Mouse (Mus musculus) heart, embryonic 10.5 days (tissue): Measurements from ENCODE around the gene Cfap299. TPM values are rescaled to one million over a fixed set of nuclear protein-coding genes. Genes with fewer than 3 reads are reported as not detected.

Experiments
- DNase-seq: peaks from one replicate; pipeline ENCODE4 v3.0.0-alpha.2; 2017; ENCODE audit warnings: low spot score
- H3K27ac ChIP-seq: fragments of 300-500 bp; sonication (generic); 2 replicates; pipeline ENCODE4 v1.5.1; 2016; ENCODE audit warnings: mild to moderate bottlenecking
- H3K27me3 ChIP-seq: fragments of 300-500 bp; sonication (generic); 2 replicates; pipeline ENCODE4 v1.6.1; 2016; ENCODE audit warnings: mild to moderate bottlenecking; ENCODE audit not compliant: poor library complexity, insufficient read depth, severe bottlenecking
- H3K36me3 ChIP-seq: fragments of 300-500 bp; sonication (generic); 2 replicates; pipeline ENCODE4 v1.6.1; 2016; ENCODE audit warnings: mild to moderate bottlenecking, moderate library complexity
- H3K4me1 ChIP-seq: fragments of 300-500 bp; sonication (generic); 2 replicates; pipeline ENCODE4 v1.6.1; 2016; ENCODE audit warnings: mild to moderate bottlenecking
- H3K4me3 ChIP-seq: fragments of 300-500 bp; sonication (generic); 2 replicates; pipeline ENCODE4 v1.5.1; 2016; ENCODE audit warnings: mild to moderate bottlenecking, moderate library complexity
- H3K9me3 ChIP-seq: fragments of 300-500 bp; sonication (generic); 2 replicates; pipeline ENCODE4 v1.6.1; 2016; ENCODE audit warnings: mild to moderate bottlenecking, moderate library complexity
- WGBS: fragments of 180-500 bp; shearing (Covaris S2); methylation state at CpG from one replicate; pipeline ENCODE4 v1.1.7; 2016; 5-methylcytosine and 5-hydroxymethylcytosine counted together
- polyA plus RNA-seq: library from polyadenylated mRNA; unstranded; fragments of >200 nt; fragmentation: Nextera tagmentation; extraction: Ambion mirVana; gene quantifications from 2 replicates; pipeline ENCODE4 v1.2.1, GENCODE M21; 2016

The Cfap299 gene
- polyA plus RNA-seq, 1 experiment from 2014 or later, result 0.68 TPM

DNA sequence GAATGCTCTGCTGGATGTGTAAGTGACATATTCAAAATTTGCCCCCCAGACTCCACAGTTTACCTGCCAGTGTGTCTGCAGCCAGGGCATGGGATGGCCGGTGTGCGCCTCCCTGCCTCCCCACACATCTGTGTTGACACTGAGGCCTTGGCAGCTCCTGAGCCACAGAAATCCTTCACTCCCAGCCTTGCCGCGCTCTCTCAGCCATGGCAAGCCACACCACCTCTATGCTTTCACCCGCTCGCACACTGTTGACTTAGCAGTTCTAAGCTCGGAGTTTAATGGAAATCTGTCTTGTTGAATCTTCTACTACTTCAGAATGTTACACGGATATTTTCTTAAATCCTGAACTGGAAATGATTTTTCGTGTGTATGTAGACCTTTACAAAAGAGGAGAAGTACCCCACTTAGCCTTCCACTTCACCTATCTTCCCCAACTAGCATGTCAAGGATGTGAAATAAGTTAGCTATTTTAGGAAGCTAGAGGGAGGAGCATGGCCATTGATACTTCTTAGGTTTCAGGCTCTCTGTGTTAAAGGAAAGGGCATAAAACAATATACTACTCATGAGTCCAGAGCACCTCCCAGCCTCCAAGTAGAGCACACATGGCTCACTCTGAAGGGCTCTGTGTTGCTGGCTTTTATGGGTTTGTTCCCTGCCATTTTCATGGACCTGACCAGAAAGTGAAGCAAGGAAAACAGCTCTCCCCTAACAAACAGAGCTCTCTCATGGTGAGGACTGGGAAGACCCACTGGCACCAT lies 87.5 kb downstream of the Cfap299 start:
- H3K36me3 ChIP-seq, result no peaks in the 10 kb centered on the region
- 69% methylated on average over 9 of the region's 9 CpGs for WGBS
- no peak overlapping the region for H3K27ac ChIP-seq
- no peaks in the 10 kb centered on the region for H3K27me3 ChIP-seq
- no peaks in the 10 kb centered on the region for H3K9me3 ChIP-seq
- no peak overlapping the region for H3K4me3 ChIP-seq
- DNase-seq, result no peak
- 0 out of 2 replicates have a peak, but pooled peaks cover 4% of the 10 kb centered on the region for H3K4me1 ChIP-seq

- 69% methylated on average over 1 of the region's 1 CpGs for WGBS
- Histone ChIP-seq H3K4me1 (no peaks in the 10 kb centered on the region), H3K27ac (no peak overlapping the region), H3K9me3 (no peaks in the 10 kb centered on the region), H3K36me3 (no peaks in the 10 kb centered on the region), H3K27me3 (no peaks in the 10 kb centered on the region), H3K4me3 (no peak overlapping the region)
- no peak for DNase-seq
Measured at GRCm38 (mm10) chr5:98424965-98425364, 95.9 kb downstream of the Cfap299 start.

DNA sequence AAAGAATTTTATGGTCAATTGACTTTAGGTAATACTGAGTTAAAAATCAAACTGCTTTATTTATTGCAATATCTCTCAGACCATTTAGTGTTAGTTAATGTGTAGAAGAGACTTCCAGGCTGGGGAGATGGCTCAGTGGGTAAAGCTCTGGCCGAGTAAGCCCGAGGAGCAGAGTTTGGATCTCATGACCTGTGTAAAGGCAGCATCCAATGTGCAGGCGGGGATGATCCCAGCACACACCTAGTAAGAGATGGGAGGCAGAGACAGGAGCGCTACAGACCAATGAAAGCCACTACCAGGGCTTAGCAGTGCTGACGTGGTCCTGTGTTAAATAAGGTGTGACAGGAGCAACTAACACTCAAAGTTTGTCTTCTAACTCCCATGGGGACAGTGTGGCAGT lies 97.0 kb downstream of the Cfap299 start:
- H3K4me1 ChIP-seq, result no peaks in the 10 kb centered on the region
- WGBS, result 81% methylated on average over 5 of the region's 5 CpGs

DNA sequence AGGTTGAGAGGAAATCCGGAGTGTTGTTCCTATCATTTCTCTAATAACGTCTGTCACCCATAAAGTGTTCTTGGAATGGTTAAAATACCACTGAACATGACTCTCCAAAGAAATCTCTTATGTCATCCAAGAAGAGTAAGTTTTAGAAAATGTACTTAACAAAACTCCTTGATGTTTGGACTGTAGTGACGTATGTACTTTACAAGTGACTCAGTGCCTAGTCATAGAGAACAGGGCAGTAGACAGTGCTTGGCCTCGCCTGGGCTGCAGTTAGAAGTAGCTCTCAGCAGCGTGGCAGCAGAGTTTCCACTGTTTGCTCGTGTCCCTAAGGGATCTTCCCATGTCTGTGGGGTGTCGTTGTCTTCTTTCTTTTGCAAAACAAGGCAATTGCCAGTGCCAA lies 101.0 kb downstream of the Cfap299 start:
- H3K4me3 ChIP-seq, result no peak overlapping the region
- WGBS, result 71% methylated on average over 7 of the region's 7 CpGs
- DNase-seq, result no peak

More for the DNA sequence above, 97.0 kb downstream of the Cfap299 start:
- Histone ChIP-seq H3K27me3 (no peaks in the 10 kb centered on the region), H3K27ac (no peak overlapping the region), H3K36me3 (no peaks in the 10 kb centered on the region), H3K9me3 (no peaks in the 10 kb centered on the region), H3K4me3 (no peak overlapping the region)
- no peak for DNase-seq

GRCm38 (mm10) chr5:98438686-98439085 lies 109.6 kb downstream of the Cfap299 start:
- Histone ChIP-seq H3K4me3 (no peak overlapping the region), H3K9me3 (no peaks in the 10 kb centered on the region), H3K4me1 (no peaks in the 10 kb centered on the region), H3K27ac (no peak overlapping the region), H3K27me3 (no peaks in the 10 kb centered on the region), H3K36me3 (no peaks in the 10 kb centered on the region)
- no peak for DNase-seq
- WGBS, result 71% methylated on average over 3 of the region's 3 CpGs

More for the DNA sequence above, 101.0 kb downstream of the Cfap299 start:
- no peak overlapping the region for H3K27ac ChIP-seq
- no peaks in the 10 kb centered on the region for H3K36me3 ChIP-seq
- no peaks in the 10 kb centered on the region for H3K9me3 ChIP-seq
- H3K27me3 ChIP-seq, result no peaks in the 10 kb centered on the region
- H3K4me1 ChIP-seq, result no peaks in the 10 kb centered on the region

GRCm38 (mm10) chr5:98446771-98447462 lies 117.8 kb downstream of the Cfap299 start:
- no peak for DNase-seq
- Histone ChIP-seq H3K9me3 (no peaks in the 10 kb centered on the region), H3K36me3 (no peaks in the 10 kb centered on the region), H3K27ac (no peak overlapping the region), H3K27me3 (no peaks in the 10 kb centered on the region), H3K4me3 (no peak overlapping the region), H3K4me1 (no peaks in the 10 kb centered on the region)
- WGBS, result 90% methylated on average over 12 of the region's 12 CpGs

DNA sequence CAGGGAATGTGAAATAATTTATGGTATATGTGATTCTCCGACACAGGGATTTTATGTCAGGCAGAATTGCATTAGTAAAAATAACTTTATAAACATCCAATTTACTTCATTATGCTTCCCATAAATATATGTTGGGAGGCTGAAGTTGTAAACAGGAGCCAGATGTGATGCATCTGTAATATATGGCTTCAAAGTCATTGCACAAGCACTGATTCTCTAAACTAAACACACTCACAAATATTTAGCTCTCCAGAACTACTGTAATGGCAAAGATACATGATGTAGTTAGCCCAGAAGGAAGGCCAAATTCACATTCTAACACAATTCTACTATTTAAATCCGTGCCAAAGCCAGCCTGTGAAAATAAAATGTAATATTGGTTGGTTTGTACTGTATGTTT lies 120.8 kb downstream of the Cfap299 start:
- DNase-seq, result no peak
- 82% methylated on average over 2 of the region's 2 CpGs for WGBS
- Histone ChIP-seq H3K4me1 (no peaks in the 10 kb centered on the region), H3K9me3 (no peaks in the 10 kb centered on the region), H3K27me3 (no peaks in the 10 kb centered on the region), H3K4me3 (no peak overlapping the region), H3K27ac (no peak overlapping the region), H3K36me3 (no peaks in the 10 kb centered on the region)

DNA sequence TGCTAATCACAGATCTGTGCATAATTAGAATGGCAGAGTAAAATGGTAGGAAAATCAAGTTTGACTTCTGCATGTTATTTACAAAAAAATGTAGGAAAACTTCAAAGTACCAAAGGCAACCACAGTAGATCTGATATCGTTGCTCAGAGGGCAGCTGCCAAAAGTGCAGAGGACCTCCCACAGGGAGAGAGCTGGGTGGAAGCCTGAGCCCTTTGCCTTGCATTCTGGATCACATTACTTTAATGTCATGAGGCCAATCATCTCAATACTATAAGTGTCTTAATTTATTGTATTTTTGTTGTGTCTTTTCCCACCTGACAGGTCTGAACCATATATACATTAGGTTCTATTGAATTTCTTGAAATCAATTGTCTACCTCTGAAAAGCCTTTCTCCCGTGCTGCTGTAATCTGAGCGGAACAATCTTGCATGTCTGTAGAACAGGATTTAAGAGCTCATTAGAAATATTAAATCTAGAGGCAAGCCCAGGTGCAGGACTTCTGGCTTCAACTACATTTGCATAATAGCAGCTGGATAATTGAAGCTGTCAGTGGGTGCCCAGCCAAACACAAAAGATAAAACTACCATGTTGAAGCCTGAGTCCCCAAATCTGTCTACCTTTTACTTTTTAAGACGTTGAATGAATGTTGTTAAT lies 137.9 kb downstream of the Cfap299 start:
- H3K27ac ChIP-seq, result no peak overlapping the region
- H3K9me3 ChIP-seq, result no peaks in the 10 kb centered on the region
- H3K4me1 ChIP-seq, result no peaks in the 10 kb centered on the region
- H3K36me3 ChIP-seq, result no peaks in the 10 kb centered on the region
- WGBS, result 71% methylated on average over 4 of the region's 4 CpGs
- no peaks in the 10 kb centered on the region for H3K27me3 ChIP-seq
- DNase-seq, result no peak
- H3K4me3 ChIP-seq, result no peak overlapping the region

- H3K4me3 ChIP-seq, result no peak overlapping the region
- 81% methylated on average over 4 of the region's 4 CpGs for WGBS
- H3K27me3 ChIP-seq, result no peaks in the 10 kb centered on the region
- no peaks in the 10 kb centered on the region for H3K36me3 ChIP-seq
- H3K27ac ChIP-seq, result no peak overlapping the region
- H3K9me3 ChIP-seq, result no peaks in the 10 kb centered on the region
- H3K4me1 ChIP-seq, result no peaks in the 10 kb centered on the region
- no peak for DNase-seq
Measured at GRCm38 (mm10) chr5:98470052-98470451, 140.9 kb downstream of the Cfap299 start.

DNA sequence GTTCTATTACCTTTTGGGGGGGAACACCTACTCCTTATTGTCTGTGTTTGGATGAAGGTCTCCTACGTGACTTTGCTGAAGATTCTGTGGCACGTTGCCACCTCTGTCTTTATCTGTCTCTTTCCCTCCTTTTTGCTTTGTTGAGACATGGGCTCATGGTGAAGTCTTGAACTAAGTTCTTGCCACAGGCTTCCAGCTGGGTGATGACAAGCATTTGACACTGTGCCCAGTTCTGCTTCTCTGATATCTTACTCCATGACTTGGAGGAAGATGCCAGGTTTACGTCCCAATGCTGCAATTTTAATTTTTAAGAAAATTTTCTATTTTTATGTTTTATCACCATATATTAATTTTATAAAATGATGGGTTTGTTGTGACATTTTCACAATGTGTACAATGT lies 147.4 kb downstream of the Cfap299 start:
- Histone ChIP-seq H3K4me3 (no peak overlapping the region), H3K27me3 (no peaks in the 10 kb centered on the region), H3K4me1 (no peaks in the 10 kb centered on the region), H3K36me3 (no peaks in the 10 kb centered on the region), H3K27ac (no peak overlapping the region), H3K9me3 (no peaks in the 10 kb centered on the region)
- no peak for DNase-seq
- 68% methylated on average over 3 of the region's 3 CpGs for WGBS

DNA sequence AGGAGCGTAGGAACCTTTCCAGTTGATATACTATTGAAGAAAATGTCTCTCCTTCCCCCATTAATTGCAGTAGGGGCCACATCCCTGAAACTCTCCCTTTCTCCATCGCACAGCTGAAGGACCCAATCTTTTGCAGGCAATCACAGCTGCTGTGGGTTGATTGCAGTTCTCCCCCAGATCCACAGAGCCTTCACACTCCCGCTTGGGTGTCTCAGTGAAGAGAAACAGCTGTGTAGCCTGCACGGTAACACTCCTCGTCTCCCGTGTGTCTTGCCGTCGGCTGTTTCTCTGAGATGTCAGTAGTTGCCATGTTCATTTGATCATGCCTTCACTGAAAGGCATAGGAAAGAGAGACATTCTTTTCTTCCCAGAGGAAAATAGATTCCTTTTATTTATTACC lies 148.2 kb downstream of the Cfap299 start:
- WGBS, result 72% methylated on average over 8 of the region's 8 CpGs
- H3K4me3 ChIP-seq, result no peak overlapping the region
- H3K4me1 ChIP-seq, result no peaks in the 10 kb centered on the region
- no peak for DNase-seq
- H3K27me3 ChIP-seq, result no peaks in the 10 kb centered on the region
- H3K27ac ChIP-seq, result no peak overlapping the region
- H3K9me3 ChIP-seq, result no peaks in the 10 kb centered on the region
- no peaks in the 10 kb centered on the region for H3K36me3 ChIP-seq

GRCm38 (mm10) chr5:98483507-98483906 lies 154.4 kb downstream of the Cfap299 start:
- Histone ChIP-seq H3K36me3 (no peaks in the 10 kb centered on the region), H3K9me3 (no peaks in the 10 kb centered on the region), H3K27ac (no peak overlapping the region), H3K4me3 (no peak overlapping the region), H3K4me1 (no peaks in the 10 kb centered on the region), H3K27me3 (no peaks in the 10 kb centered on the region)
- DNase-seq, result no peak
- 78% methylated on average over 5 of the region's 5 CpGs for WGBS

DNA sequence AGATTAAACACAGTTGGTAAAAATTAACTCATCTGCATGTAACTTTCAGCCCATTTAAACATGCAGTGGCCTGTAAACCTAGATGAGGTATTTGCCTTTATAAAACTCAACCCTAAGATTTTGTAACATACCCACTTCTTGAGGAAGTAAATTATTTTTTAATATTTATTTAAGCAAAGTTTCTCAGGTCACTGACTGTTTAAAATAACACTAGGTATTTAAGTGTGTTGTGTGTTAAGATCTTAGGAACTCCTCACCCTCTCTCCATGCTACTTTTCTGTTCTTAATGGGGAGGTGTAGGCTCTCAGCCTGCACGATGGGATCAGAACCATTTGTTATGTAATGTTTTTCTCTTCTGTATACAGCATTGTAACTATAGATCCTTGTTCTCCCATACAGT lies 156.1 kb downstream of the Cfap299 start:
- 73% methylated on average over 1 of the region's 1 CpGs for WGBS
- Histone ChIP-seq H3K36me3 (no peaks in the 10 kb centered on the region), H3K4me1 (no peaks in the 10 kb centered on the region), H3K4me3 (no peak overlapping the region), H3K27ac (no peak overlapping the region), H3K27me3 (no peaks in the 10 kb centered on the region), H3K9me3 (no peaks in the 10 kb centered on the region)
- DNase-seq, result no peak
